Mouse (Mus musculus) stomach, embryonic 14.5 days (tissue): ENCODE data around the gene Pappa2. TPM values are rescaled to one million over a fixed set of nuclear protein-coding genes. Genes with fewer than 3 reads are reported as not detected.

Experiments used
- ATAC-seq: fragments of 200-750 bp; cut with Nextera tagmentation; 2 replicates; pipeline ENCODE4 v1.8.0; 2017; ENCODE audit warnings: low read depth, moderate TSS enrichment; ENCODE audit not compliant: insufficient number of reproducible peaks, insufficient read depth, low FRiP score
- H3K27ac ChIP-seq: fragments of 300-500 bp; sonication (generic); 2 replicates; pipeline ENCODE4 v1.5.1; 2014; ENCODE audit warnings: mild to moderate bottlenecking, low read length, moderate library complexity, mixed read lengths
- H3K27me3 ChIP-seq: fragments of 300-500 bp; sonication (generic); 2 replicates; pipeline ENCODE4 v1.6.1; 2014; ENCODE audit warnings: low read length, control low read depth, mixed read lengths; ENCODE audit not compliant: control insufficient read depth, insufficient read depth
- H3K36me3 ChIP-seq: fragments of 300-500 bp; sonication (generic); 2 replicates; pipeline ENCODE4 v1.6.1; 2014; ENCODE audit warnings: mild to moderate bottlenecking, control low read depth, low read length, moderate library complexity, mixed read lengths; ENCODE audit not compliant: control insufficient read depth, insufficient read depth
- H3K4me1 ChIP-seq: fragments of 300-500 bp; sonication (generic); 2 replicates; pipeline ENCODE4 v1.6.1; 2014; ENCODE audit warnings: low read length, control low read depth, mixed read lengths; ENCODE audit not compliant: control insufficient read depth, insufficient read depth
- H3K4me2 ChIP-seq: fragments of 300-500 bp; sonication (generic); replicated peaks from 2 replicates; pipeline ENCODE4 v1.6.1; 2014; ENCODE audit warnings: low read depth, low read length, control low read depth
- H3K4me3 ChIP-seq: fragments of 300-500 bp; sonication (generic); 2 replicates; pipeline ENCODE4 v1.5.1; 2014; ENCODE audit warnings: low read depth, low read length, control low read depth
- H3K9ac ChIP-seq: fragments of 300-500 bp; sonication (generic); replicated peaks from 2 replicates; pipeline ENCODE4 v1.6.1; 2014; ENCODE audit warnings: low read depth, mild to moderate bottlenecking, control low read depth, low read length, moderate library complexity, mixed read lengths
- H3K9me3 ChIP-seq: fragments of 300-500 bp; sonication (generic); 2 replicates; pipeline ENCODE4 v1.6.1; 2016; ENCODE audit warnings: low read depth, low read length, control low read depth; ENCODE audit not compliant: control insufficient read depth
- WGBS: fragments of 180-500 bp; shearing (Covaris S2); extraction: QIAGEN DNeasy Blood & Tissue Kit; methylation state at CpG from one replicate; pipeline ENCODE4 v1.1.7; 2014; 5-methylcytosine and 5-hydroxymethylcytosine counted together
- polyA plus RNA-seq: library from polyadenylated mRNA; unstranded; fragments of >200 nt; fragmentation: Nextera tagmentation; extraction: Ambion mirVana; gene quantifications from 2 replicates; pipeline ENCODE4 v1.2.1, GENCODE M21; 2014

The Pappa2 gene
- polyA plus RNA-seq, 1 experiment from 2014 or later, result 2.3 TPM

DNA sequence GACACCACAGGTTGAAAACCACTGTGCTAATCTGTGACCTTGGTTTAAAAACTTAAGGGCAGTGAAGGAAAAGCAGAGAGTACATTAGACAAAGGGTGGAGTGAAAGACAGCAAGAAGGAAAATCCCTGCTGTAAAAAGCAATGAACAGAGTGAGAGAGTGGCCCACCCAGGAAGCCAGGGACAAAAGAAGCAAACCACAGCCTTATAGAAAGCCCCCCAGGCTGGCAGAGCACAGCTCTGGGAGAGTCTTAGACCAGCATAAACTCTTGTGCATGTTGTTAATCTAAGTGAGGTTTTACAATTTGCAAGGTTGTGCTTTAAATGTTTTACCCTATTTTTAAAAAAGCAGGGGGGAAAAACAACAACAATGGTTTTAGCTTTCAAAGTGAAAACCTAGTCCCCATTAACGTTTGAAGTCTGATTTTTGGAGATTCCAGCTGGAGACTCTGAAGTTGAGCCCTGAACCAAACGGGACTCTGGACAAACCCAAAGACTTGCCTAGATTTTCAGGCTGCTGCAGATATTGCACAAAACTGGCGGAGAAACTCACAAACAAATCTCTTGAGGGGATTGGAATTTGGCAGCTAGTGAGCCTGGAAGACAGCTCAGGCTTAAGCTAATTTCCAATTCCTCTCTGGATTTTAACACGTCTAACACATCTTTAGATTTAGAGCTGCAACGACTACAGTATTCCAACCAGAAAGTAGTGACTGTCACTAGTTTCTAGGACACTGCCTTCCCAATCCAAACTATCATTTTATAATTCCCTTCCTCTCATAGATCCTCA, 241.0 kb downstream of the Pappa2 start:
- no peaks in the 10 kb centered on the region for H3K27me3 ChIP-seq
- H3K4me3 ChIP-seq, result no peak overlapping the region
- no peak overlapping the region for H3K9ac ChIP-seq
- no peaks in the 10 kb centered on the region for H3K4me1 ChIP-seq
- H3K9me3 ChIP-seq, result no peaks in the 10 kb centered on the region
- ATAC-seq, result no peak
- H3K27ac ChIP-seq, result no peak overlapping the region
- 40% methylated on average over 5 of the region's 5 CpGs for WGBS
- no peak overlapping the region for H3K4me2 ChIP-seq
- no peaks in the 10 kb centered on the region for H3K36me3 ChIP-seq

DNA sequence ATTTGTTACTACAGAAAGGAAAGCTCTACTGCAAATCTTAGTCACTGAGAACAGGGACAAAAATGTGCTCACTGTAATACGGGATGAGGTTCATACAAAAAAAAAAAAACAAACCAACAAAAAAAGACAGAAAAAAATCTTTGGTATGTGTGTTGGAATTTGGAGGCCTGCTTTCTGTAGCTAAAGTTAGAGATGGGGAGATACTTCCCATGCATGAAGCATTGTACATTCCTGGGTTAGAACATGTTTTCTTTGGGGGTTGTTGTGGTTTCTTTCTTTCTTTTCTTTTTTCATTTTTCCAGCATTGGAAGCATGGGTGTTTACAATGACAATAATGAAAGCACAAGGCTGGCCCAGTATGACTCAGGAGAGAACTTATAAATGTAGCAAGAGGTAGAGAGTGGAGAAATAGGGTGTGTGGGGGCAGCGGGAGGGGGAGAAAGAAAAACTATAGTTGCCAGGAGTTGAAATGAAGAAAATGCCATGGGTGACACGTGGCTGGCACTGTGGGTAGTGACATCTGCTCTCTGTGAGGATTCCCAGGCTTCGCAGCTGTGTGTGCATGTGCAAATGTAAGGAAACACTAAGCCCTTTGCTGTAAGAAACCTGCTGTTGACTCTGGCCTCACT, 247.3 kb downstream of the Pappa2 start:
- Histone ChIP-seq H3K27me3 (no peaks in the 10 kb centered on the region), H3K27ac (no peak overlapping the region), H3K4me3 (no peak overlapping the region), H3K4me1 (no peaks in the 10 kb centered on the region), H3K36me3 (no peaks in the 10 kb centered on the region), H3K9ac (no peak overlapping the region), H3K9me3 (no peaks in the 10 kb centered on the region), H3K4me2 (no peak overlapping the region)
- ATAC-seq, result no peak
- WGBS, result 56% methylated on average over 4 of the region's 4 CpGs

DNA sequence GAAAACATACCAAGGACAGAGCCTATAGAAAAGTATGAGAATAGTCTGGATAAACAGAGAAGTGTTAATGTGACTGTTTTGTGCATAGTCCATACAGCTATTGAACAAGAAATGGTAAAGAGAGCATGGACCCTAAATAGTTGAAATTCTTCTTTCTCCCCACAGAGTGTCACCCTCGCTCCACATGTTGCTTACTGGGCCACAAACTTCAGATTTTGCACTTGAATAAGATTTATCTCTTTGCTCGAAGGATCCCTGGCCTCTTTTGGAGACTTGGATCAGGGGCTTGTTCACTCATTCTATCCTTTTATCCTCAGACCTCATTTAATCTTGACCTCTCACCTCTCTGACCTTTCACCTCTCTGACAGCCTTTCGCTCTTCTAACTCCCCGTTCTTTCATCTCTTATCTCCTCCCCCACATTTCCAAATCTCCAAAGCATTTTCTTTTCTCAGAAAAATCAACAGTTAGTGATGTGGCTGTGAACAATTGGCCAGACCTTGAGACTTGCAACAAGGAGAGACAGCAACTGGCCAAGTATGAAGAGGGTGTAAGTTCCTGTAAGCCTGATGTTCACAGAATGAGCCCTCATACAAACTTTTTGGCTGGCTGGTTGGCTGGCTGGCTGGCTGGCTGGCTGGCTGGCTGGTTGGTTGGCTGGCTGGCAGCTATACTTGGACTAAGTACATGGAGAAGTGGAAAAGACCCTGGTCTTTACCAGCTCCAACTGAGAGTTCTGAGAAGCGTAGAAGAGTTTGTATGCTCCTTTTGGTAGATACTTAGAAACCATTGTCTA, 266.8 kb downstream of the Pappa2 start:
- H3K4me2 ChIP-seq, result no peak overlapping the region
- no peaks in the 10 kb centered on the region for H3K36me3 ChIP-seq
- H3K27me3 ChIP-seq, result no peaks in the 10 kb centered on the region
- no peak overlapping the region for H3K9ac ChIP-seq
- H3K4me3 ChIP-seq, result no peak overlapping the region
- 36% methylated on average over 5 of the region's 5 CpGs for WGBS
- H3K4me1 ChIP-seq, result no peaks in the 10 kb centered on the region
- H3K27ac ChIP-seq, result no peak overlapping the region
- H3K9me3 ChIP-seq, result no peaks in the 10 kb centered on the region
- ATAC-seq, result peak; percentile 6; the same call in 1 of the 2 replicates

DNA sequence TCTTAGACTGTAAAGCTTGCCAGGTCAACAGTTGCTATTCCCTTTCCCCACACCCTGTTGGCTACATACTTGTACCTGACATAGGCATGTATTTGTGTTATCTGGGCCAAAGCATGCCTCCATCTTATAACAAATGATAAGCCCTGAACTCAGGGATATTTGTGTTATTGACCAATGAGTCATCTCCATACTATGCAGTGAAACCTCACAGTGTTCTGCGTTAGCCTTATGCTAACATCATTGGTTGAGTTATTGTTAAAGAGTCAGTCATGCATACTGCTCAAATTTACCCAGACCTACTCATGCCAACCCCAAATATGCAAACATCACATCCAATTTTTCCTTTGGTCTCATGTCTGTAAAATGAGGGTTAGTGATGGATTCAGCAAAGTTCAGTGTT, 279.0 kb downstream of the Pappa2 start:
- Histone ChIP-seq H3K9me3 (no peaks in the 10 kb centered on the region), H3K4me3 (no peak overlapping the region), H3K9ac (no peak overlapping the region), H3K4me1 (no peaks in the 10 kb centered on the region), H3K27ac (no peak overlapping the region), H3K27me3 (no peaks in the 10 kb centered on the region), H3K4me2 (no peak overlapping the region), H3K36me3 (no peaks in the 10 kb centered on the region)
- 58% methylated on average over 1 of the region's 1 CpGs for WGBS
- no peak for ATAC-seq

DNA sequence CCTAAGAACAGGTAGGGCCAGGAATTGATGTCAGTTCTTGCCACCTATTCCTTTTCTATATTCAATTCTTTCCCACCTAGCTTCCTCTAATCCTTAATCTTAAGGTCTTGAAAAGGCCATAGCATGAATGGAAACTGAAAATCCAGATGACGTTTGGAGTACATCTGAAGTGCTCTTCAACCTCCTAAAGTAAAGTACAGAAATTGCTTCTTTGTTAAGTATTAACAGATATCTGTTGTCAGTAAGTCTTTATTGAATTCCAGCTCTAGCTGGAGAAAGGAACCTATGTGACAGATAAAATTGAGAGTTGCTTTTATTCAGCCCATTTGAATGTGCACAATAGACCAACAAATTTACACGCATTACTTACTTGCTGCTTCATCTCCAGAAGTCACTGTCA, 280.1 kb downstream of the Pappa2 start:
- Histone ChIP-seq H3K9me3 (no peaks in the 10 kb centered on the region), H3K36me3 (no peaks in the 10 kb centered on the region), H3K4me3 (no peak overlapping the region), H3K9ac (no peak overlapping the region), H3K4me1 (no peaks in the 10 kb centered on the region), H3K4me2 (no peak overlapping the region), H3K27me3 (no peaks in the 10 kb centered on the region), H3K27ac (no peak overlapping the region)
- no peak for ATAC-seq
- WGBS, result 58% methylated on average over 2 of the region's 2 CpGs

DNA sequence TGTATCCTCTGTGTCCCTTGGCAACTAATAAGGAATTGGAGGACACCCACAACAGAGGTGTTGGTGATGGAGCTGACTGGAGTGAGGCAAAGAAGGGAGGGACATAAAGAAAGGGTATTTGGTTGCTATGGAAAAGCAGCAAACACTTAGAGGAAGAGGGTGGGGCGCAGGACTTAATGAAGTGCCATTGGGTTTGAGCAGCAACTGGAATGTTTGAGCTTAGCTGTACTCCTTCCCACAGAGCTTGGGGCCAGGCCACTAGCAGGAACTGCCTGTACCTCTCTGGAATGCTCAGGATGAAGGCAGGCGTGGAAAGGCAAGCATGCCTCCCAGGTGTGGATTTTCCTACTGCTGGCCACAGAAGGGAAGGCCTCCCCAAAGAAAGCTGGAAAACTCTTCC, 281.0 kb downstream of the Pappa2 start:
- no peaks in the 10 kb centered on the region for H3K9me3 ChIP-seq
- H3K4me2 ChIP-seq, result no peak overlapping the region
- H3K27ac ChIP-seq, result no peak overlapping the region
- no peaks in the 10 kb centered on the region for H3K4me1 ChIP-seq
- H3K4me3 ChIP-seq, result no peak overlapping the region
- no peak for ATAC-seq
- WGBS, result 84% methylated on average over 2 of the region's 2 CpGs
- H3K9ac ChIP-seq, result no peak overlapping the region
- H3K36me3 ChIP-seq, result no peaks in the 10 kb centered on the region
- no peaks in the 10 kb centered on the region for H3K27me3 ChIP-seq

DNA sequence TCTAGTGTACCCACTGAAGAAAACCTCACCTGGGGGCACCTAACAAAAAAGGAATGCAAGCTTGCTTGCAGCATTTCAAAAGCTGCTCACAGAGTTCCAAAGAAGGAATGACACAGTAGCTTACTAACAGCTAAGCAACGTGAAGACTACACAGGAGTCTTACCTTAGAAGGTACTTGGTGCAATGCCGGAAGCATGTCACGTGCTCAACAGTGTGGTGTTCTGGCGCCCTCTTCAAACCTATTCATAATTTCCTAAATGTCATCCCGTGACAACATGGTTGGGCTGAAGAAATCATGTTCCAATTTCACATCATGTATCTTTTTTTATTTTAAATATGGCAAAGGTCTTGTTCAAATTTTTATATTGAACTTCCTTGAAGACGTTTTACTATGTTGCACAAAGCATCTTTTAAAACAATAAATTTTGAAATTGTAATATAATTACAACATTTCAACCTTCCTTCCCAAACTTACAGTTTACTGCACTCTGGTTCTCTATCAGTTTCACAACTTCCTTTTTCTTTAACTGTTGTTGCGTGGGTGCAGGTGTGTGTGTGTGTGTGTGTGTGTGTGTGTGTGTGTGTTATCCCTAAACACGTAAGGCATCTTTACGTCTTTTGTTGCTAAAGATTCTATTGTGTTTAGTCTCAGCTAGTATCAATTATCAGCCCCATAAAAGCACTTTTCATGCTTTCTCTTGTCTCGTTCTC, 282.3 kb downstream of the Pappa2 start:
- H3K27ac ChIP-seq, result no peak overlapping the region
- H3K27me3 ChIP-seq, result no peaks in the 10 kb centered on the region
- no peak overlapping the region for H3K4me2 ChIP-seq
- ATAC-seq, result no peak
- no peaks in the 10 kb centered on the region for H3K36me3 ChIP-seq
- no peaks in the 10 kb centered on the region for H3K9me3 ChIP-seq
- H3K4me3 ChIP-seq, result no peak overlapping the region
- no peak overlapping the region for H3K9ac ChIP-seq
- 87% methylated on average over 10 of the region's 10 CpGs for WGBS
- H3K4me1 ChIP-seq, result no peaks in the 10 kb centered on the region

DNA sequence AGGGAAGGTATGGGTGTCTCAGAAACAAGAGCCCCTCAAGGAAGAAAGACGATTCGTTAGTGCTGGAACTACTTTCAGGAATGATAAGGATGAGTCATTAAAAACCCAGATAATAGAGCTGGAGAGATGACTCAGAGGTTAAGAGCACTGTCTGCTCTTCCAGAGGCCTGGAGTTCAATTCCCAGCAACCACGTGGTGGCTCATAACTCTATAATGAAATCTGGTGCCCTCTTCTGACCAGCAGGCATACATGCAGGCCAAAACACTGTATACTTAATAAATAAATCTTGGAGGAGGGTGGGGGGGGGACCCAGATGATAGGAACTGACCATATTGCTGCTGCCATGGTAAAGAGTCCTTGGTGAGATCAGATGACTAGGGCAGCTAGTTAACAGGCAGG, 282.9 kb downstream of the Pappa2 start:
- Histone ChIP-seq H3K27ac (no peak overlapping the region), H3K4me3 (no peak overlapping the region), H3K36me3 (no peaks in the 10 kb centered on the region), H3K4me1 (no peaks in the 10 kb centered on the region), H3K9me3 (no peaks in the 10 kb centered on the region), H3K27me3 (no peaks in the 10 kb centered on the region), H3K9ac (no peak overlapping the region), H3K4me2 (no peak overlapping the region)
- ATAC-seq, result no peak
- WGBS, result 58% methylated on average over 3 of the region's 3 CpGs
